Mouse (Mus musculus) brain, embryonic 18.5 days (tissue): ENCODE data around the gene Jkamp.
"Not testable (repeated sequence)": the region's sequence is repeated elsewhere in the genome, so short reads cannot be mapped to it uniquely, and the experiment has no call there.

Experiments used
- DNase-seq: peaks from one replicate; pipeline ENCODE4 v3.0.0-alpha.2; 2012; ENCODE audit warnings: low read depth, low spot score

The Jkamp gene

DNA sequence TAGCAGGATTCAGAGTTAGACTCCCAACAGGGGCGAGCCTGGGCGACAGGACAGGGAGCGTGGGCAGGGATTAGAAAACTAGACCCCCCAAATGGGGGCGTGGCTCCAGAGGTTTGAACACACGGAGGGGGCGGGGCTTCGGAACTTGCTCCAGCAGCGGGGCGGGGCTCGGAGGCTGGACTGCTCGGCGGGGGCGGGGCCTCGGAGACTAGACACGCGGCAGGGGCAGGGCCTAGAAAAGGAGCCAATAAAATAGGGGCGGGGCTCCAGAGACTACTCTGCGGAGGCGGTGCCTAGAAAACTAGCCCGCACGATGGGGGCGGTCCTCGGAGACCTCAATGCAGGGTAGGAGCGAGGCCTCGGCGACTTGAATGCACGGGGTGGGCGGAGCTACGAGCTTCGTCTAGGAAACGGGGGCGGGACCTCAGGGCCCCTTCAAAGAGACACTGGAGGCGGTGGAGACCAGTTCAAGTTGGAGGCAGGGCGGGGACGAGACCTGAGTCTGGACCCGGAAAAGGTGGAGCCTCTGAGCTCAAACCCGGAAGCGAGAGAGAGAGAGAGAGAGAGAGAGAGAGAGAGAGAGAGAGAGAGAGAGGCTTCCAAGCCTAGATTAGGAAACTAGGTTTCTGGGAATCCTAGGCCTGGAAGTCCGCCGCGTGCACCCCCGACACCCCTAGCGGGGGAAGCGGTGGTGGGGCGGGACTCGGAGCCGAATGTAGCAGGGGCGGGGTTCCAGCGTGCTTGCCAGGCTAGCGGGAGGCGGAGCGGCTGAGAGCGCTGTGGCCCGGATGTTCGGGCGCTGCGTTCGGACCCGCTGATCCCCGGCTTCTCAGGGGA, at the start of gene Jkamp, which contains the start of gene L3hypdh:
Jkamp (plus strand) TSS at position 261 of the 837 bp plus-strand sequence.
L3hypdh (minus strand) TSS at position 111 of the 837 bp plus-strand sequence.
- DNase-seq: peak; percentile 97

DNA sequence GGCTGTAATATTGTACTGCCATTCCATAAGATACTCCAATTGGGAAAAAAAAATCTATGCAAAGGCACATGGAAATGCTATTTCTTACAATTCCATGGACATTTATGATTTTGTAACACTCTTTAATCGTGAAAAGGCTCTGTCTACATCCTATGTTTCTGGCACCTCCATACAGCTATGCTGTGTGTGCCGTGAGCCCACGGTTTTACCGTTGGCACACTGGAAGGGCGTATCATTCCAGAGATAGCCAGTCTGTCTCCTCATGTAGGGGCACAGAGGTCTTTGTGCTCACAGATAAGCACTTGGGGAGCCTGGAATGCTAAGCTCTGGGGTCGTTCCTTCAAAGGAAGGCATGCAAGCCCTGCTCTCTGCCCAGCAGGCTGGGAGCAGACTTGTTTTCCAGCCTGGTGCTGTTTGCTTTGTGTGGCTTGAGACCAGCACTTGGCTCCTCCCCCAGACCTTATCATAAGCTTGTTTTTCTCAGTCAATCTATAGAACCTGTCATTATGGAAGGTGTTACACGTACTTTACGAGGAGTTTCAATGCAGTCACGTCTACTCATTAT, 49.2 kb upstream of the Jkamp start:
- no peak for DNase-seq

DNA sequence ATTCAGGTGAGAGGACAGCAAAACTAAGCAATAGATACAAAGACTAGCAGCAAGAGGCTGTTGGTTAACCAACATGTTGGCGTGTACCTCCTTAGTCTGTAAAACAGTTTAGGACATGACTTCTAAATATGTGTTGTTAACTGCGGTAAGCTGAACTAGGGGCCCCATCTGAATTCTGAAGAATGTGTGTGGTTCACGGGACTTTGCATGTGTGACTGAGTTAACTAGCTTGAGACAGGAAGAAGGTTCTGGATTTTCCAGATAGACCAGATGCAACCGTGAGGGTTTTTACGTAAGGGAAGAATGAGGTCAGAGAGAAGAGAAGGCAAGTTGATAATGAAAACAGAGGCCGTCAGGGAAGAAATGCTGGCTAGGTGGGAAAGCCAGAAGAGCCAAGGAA, 48.3 kb upstream of the Jkamp start:
- DNase-seq: no peak

DNA sequence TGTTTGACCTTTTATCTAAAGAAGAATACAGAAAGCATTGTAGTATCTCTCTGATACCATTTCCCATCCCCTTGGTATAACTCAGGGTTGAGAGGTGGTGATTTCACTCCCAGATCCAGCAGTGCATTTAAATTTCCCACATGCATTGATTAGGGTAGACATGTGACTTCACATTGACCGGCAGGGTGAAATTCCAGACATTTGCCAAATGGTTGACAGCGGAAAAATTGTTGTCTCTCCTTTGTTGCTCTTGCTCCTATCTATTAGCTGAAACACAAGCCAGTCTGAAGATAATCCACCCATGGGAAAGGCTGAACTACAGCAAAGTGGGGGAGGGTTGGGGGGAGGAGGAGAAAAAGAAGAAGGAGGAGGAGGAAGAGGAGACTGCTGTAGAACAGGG, 46.5 kb upstream of the Jkamp start:
- no peak for DNase-seq

DNA sequence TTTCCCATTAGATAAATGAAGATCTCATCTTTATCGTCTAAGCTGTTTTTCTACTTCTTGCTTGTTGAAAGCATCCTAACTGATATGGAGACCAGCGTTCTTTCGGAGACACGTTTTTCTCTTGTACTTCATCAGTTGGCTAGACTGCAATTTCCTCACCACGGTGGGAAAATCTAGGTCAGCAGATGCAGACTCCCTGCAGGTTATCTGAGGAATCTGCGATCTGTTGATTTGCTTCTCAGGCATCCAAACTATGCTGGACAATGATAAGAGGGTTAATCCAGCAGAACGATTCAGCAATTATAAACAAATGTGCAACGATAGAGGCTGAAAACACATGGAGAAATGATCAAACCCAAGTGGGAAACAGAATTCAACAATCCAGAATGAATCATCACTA, 45.9 kb upstream of the Jkamp start:
- DNase-seq: no peak

DNA sequence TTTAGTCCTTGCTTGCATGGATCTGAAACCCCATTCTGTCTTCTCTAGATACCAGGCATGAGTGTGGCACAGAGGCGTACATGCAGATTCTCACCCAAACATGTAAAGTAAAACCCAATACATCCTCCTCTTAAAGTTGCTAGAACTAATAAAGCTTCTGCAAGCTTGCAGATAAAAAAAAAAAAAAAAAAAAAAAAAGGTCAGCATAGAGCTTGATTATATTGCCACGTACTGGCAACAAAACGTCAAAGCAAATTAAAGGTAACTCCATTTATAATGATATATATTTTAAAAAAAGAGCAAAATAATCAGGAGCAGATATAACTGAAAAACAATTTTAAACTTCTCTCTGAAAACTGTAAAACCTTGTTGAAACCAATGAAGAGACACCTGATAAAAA, 44.2 kb upstream of the Jkamp start:
- DNase-seq: no peak

DNA sequence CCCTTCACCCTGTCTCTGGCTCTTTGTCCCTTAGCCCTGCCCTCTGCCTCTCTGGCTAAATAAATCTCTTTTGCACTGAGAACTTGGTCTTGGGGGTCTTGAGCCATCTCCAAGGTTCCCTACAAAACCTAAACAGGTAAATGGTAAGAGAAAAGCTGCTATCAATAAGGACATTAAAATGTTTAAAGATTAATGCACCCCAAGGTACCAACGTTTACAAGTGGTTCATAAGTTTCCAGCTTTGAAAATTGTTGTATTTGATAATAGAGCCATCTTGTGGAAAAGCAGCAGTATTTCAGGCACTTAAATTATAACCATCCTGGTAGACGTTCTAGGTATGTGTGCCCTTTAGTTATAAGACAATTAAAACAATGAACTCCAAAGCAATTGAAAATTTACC, 37.9 kb upstream of the Jkamp start:
- DNase-seq: no peak

DNA sequence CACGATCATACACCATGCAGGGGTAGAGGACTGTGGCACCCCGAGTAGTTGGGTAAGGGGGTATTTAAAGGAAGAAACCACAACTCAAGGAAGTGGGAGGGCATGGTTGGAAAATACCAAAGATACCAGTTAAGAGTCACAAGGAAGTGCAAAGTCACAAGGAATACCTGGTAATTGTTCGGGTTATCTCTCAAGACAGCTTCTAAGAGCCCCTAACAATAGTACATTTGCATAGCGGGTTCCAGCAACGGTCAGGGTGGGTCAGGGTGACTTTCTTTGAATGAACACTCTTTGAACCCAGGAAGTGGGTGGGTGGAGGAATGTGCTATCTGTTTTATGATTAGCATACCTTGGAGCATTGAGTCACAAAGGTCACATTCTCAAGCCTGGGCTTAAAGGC, 35.2 kb upstream of the Jkamp start:
- not testable (repeated sequence) for DNase-seq

DNA sequence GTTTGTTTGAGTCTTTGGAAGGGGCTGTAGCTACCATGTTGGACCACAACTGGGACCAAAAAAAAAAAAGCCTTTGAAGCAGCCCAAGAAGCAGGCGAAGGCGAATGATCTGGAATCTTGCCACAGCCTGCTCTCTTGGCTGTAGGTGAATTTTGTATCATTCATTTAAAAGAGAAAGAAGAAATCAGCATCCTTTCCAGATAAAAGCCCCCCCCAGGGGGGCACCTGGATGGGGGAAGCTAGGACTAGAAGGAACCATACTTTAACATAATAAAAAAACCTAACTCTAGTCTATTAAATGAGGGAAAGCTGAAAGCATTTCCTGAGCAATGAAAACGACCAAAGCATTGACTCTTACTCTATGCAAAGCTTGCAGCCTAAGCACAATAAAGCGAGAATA, 34.6 kb upstream of the Jkamp start:
- no peak for DNase-seq

DNA sequence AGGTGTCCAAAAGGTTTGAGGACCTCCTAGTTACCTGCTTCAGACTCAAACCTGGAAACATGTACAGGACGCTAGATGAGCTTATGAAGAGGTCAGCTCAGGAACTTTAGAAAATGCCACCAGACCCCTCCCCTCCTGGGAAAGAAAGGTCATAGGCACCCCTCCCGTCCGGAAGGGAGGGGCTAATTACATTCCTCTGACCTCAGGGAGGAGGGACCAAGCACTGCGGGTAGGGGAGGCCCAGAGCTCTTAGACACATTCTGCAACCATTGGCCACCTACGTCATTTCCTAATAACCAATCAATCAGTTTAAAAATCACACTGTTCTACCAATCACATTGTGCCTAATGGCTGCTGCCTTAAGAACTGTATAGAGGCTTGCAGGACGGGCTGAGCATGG, 32.8 kb upstream of the Jkamp start:
- no peak for DNase-seq

DNA sequence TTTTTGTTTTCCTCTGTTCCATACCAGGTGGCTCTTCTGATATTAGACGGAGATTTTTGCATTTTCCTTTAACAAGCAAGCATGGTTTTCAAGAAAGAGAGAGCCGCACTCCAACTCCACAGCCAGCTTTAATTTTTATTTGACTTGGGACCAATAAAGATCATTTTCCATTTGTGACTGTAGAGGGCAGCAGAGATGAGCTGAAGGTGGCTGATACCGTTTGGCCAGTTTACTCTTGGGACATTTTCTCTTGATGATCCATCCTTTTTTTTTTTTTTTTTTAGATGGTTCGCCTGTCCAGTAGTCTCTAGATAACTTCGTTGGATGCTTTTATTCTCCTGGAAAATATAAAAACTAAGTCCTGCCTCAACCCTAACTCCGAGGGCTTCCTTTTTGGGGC, 32.1 kb upstream of the Jkamp start:
- DNase-seq: no peak

DNA sequence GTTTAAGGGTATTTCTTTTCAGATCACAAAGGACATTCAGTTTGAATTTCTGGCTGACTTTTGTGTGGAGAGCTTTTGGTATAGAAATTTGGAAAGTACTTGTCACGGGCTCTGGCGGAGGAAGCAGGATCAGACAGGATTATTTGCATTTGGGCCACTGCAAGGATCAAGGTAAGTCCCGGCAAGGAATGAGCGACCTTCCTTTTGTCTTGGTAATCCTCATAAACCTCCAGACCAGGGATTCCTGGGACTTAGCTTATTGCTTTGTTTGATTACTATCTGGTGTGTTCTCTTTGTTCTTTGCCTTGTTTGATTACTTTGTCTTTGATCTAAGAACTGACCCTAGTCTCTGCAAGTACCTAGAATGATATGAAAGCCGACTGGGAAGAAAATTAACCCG, 31.5 kb upstream of the Jkamp start:
- DNase-seq: no peak

DNA sequence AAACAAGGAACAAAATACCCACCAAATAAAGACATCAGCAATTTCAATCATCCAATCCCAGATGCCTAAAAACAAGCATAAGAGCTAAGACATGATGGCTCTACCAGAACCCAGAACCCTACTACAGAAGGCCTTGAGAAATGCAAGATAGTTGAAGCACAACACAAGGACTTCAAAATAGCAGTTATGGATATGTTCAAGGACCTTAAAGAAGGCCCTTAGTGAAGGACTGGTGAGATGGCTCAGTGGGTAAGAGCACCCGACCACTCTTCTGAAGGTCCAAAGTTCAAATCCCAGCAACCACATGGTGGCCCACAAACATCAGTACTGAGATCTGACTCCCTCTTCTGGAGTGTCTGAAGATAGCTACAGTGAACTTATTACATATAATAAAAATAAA, 27.6 kb upstream of the Jkamp start:
- no peak for DNase-seq

DNA sequence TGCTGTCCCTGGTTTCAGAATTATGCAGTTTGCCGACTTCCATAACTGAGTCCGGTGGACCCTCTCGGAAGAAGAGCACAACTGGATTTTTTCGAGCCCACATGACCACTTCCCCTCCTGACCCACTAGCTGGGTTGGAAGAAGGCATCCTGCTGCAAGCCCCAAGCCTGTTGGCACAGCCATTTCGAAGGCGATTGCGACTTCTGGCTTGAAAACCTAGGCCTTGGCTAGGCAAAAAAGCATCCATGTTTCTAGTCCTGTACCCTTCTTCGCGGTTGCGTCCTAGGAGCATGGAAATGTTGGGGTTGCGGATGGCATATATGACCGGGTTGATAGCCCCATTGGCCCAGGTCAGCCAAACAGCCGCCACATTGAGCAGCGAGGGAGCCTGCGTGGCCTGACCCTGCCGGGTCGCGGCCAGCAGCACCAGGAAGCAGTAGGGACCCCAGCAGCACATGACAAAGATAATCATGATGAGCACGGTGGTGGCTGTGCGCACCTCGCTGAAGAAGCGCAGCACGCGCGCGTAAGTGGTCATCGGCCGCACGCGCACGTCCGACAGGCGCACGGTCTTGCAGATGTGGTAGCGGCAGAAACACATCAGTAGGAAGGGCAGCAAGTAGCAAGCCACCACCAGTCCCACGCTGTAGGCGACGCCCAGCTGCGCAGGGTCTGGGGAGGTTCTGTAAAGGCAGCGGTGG, 15.6 kb upstream of the Jkamp start:
- no peak for DNase-seq

DNA sequence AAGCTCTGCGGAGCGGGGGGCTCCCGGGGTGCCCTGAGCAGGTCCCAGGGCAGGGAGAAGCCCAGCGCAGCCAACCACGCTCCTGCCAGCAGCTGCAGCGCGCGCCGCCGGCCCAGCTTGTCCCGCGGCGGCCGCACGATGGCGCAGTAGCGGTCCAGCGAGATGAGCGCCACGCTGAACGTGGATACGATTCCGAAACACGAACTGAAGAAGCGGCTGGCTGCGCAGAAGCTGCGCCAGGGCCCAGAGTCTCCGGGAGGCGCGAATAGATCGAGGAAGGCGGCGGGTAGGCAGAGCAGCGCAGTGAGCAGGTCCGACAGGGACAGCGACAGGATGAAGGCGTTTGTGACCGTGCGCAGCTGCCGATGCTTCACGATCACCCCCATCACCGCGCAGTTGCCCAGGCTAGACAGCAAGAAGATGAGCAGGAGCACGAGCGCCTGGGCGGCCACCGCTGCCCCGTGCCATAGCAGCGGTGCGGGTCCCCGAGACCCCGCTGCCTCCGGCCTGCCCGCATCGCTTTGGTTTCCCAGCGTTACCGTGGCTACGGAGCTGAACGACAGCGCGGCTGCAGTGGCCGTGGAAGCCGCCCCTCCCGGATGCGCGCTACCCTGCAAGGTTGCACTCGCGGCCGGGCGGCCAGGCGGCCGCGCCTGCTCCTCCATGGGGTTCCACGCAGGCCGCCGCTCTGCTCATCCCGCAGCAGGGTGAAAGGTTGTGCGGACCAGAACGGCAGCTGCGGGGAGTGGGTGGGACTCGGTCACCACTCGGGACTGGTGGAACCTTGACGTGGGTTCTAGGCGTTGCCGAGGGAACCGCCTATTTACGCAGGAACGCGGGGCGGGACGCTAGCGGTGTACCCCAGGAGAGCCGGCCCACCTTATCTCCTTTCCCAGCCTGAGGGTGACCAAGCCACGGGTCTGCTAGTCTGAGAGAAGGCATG, 14.8 kb upstream of the Jkamp start, which contains the start of gene Gpr135:
Gpr135 (minus strand) TSS at position 799 of the 943 bp plus-strand sequence.
- DNase-seq: peak; percentile 64

DNA sequence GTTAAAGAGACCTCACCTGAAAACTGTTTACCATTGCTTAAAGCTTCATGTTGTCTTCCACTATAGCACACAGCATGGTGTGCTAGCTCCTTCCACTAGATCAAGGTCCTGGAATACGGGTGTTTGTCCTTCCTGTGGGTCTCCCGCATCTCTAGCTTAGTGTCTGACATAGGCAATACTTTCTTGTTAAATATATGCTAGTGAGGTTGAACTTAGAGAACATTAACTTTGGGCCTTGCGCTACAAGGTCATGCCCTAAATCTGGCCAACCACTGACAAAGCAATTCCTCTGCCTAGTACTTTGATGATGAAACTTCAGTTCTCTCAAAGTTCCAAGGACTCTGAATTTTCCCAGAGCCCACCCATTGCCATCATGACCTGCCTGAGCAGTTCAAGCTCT, 7.1 kb upstream of the Jkamp start:
- DNase-seq: no peak

DNA sequence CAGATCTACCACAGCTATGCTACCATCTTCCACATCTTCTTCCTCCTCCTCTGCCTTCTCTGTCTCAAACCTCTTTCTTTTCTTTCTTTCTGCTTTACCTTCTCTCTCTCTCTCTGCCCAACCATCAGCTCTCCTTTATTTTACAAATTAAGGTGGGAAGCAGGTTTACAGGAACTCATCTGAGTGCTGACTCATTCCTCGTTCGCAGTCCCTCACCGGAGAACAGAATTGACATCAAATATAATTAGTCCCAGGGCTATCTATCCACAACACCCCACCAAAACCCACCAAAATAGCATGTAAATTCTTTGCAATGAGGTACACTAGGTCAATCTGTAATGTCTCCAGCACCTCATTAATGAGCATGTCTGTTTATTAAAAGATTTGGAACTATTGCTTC, 3.4 kb upstream of the Jkamp start:
- no peak for DNase-seq

DNA sequence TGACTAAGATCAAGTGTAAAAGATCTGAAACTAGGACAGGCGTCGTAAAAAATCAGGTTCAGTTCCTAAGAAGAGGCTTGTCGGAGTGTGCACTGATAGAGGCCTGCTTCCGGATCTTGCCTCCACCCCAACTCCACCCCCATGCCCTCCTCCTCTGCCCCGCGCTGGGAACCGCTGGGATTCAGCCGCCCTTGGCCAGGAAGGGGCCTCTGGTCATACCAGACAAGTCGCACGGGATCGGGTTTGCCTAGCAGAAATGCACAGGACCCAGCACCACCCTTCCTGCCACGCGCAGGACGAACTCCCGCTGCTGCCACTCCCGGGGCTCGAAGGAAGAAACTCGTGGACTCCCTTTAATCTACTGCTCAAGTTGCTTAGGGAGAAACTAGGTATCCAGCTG, 3.0 kb upstream of the Jkamp start:
- DNase-seq: no peak

DNA sequence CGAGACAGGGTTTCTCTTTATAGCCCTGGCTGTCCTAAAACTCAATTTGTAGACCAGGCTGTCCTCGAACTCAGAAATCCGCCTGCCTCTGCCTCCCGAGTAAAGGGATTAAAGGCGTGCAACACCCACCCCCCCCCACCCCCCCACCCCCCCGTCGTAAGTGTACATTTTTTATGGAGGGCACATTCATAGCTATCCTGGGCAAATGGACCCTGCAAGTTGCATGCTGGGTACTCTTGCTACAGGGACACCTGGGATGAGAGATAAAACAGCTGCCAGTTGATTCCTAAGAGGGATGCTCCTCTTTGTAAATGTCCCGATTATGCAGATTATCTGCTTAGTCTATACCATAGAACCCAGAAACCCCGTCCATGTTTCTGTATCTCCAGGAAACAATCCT, 2.1 kb upstream of the Jkamp start:
- no peak for DNase-seq

DNA sequence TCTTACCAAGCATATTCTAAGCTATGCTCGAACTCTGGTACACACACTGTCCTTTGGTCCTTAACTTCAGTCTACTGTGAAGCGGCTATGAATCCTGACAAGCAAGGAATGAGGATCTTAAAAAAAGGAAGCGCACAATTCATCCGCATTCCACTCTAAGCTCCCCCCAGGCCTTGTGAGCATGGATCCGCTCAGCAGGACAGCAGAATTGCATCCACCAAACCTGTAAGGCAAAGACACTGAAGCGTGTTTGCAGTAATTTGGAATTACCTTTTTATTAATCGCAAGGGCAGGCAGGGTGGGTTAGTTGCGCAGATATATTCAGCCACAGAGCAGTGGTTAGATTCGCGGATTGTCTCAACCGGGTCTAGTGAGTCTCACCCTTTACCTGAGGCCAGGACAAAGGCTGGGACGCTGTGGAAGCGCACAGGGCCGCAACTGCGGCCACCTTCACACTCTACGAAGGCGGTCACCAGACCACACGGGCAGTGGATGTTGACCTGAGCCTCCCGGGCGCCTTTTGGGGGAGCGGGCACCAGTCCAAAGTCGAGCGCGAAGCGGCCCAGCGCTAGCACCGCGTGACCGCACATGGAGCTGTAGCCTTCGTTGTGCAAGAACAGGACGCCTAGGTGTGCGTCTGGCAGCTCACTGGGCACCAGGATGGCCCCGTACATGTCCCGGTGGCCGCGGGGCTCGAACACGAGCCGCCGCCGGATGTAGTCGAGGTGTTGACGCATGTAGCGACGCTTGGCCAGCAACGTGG, 947 bp upstream of the Jkamp start:
- DNase-seq: no peak

DNA sequence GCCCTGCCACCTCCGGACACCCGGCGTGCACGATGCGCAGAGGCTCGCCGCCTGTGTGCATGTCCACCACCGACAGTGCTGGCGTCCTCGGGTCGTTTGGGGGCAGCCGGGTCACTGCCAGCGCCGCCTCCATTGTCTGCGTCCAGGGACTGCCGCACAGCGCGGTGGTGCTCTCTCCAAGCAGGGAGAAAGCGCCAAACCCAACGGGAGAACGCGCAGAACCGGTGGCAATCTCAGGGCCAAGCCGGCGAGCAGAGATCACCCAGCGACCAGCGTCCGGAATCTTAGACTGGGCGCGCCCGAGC, 413 bp upstream of the Jkamp start:
- no peak for DNase-seq
